Mouse (Mus musculus) right cerebral cortex, postnatal 36 days (tissue): ENCODE data around the gene Pm20d1.

ENCODE experiments used
- DNase-seq, 2 experiments: peaks; one replicate each; pipeline ENCODE4 v3.0.0; 2022; ENCODE audit warnings: low spot score in 2 of 2, mixed read lengths in 1 of 2

The Pm20d1 gene

GRCm38 (mm10) chr1:131797202-131797909 lies at the start of gene Pm20d1:
TSS of gene Pm20d1 (plus strand) at chr1:131797381.
- no peak for DNase-seq

GRCm38 (mm10) chr1:131747761-131748160 lies 49.4 kb upstream of the Pm20d1 start:
- no peak for DNase-seq

GRCm38 (mm10) chr1:131748636-131749035 lies 48.5 kb upstream of the Pm20d1 start:
- no peak for DNase-seq

GRCm38 (mm10) chr1:131749706-131750545 lies 47.3 kb upstream of the Pm20d1 start:
- DNase-seq, result no peak

- DNase-seq, result no peak
Observed at GRCm38 (mm10) chr1:131751181-131751890, 45.8 kb upstream of the Pm20d1 start.

GRCm38 (mm10) chr1:131751891-131752311 lies 45.3 kb upstream of the Pm20d1 start:
- DNase-seq, result no peak

GRCm38 (mm10) chr1:131754212-131754829 lies 42.9 kb upstream of the Pm20d1 start:
- no peak for DNase-seq

- peak; percentile 60 to 63 for DNase-seq
Observed at GRCm38 (mm10) chr1:131754916-131755315, 42.3 kb upstream of the Pm20d1 start.

- no peak for DNase-seq
Observed at GRCm38 (mm10) chr1:131757211-131757610, 40.0 kb upstream of the Pm20d1 start.

- no peak for DNase-seq
Observed at GRCm38 (mm10) chr1:131758796-131759195, 38.4 kb upstream of the Pm20d1 start.

- no peak for DNase-seq
Observed at GRCm38 (mm10) chr1:131759667-131760427, 37.3 kb upstream of the Pm20d1 start.

- DNase-seq, result no peak
Observed at GRCm38 (mm10) chr1:131760428-131760820, 36.8 kb upstream of the Pm20d1 start.

GRCm38 (mm10) chr1:131761079-131761831 lies 35.9 kb upstream of the Pm20d1 start:
- DNase-seq, result no peak

GRCm38 (mm10) chr1:131763683-131764082 lies 33.5 kb upstream of the Pm20d1 start:
- DNase-seq, result no peak

- DNase-seq, result no peak
Observed at GRCm38 (mm10) chr1:131764581-131765338, 32.4 kb upstream of the Pm20d1 start.

GRCm38 (mm10) chr1:131765357-131766001 lies 31.7 kb upstream of the Pm20d1 start:
- peak; percentile 52 to 71 for DNase-seq

GRCm38 (mm10) chr1:131769296-131769695 lies 27.9 kb upstream of the Pm20d1 start:
- no peak for DNase-seq

- peak; percentile 71 to 79 for DNase-seq
Observed at GRCm38 (mm10) chr1:131770656-131771055, 26.5 kb upstream of the Pm20d1 start.

- DNase-seq, result no peak
Observed at GRCm38 (mm10) chr1:131771440-131771839, 25.7 kb upstream of the Pm20d1 start.
